Mouse (Mus musculus): ENCODE results near the gene Mbd5. TPM values are rescaled to one million over a fixed set of nuclear protein-coding genes. Genes with fewer than 3 reads are reported as not detected.

The Mbd5 gene
- polyA plus RNA-seq, 1 experiment from 2014 or later = 22.6 TPM

DNA sequence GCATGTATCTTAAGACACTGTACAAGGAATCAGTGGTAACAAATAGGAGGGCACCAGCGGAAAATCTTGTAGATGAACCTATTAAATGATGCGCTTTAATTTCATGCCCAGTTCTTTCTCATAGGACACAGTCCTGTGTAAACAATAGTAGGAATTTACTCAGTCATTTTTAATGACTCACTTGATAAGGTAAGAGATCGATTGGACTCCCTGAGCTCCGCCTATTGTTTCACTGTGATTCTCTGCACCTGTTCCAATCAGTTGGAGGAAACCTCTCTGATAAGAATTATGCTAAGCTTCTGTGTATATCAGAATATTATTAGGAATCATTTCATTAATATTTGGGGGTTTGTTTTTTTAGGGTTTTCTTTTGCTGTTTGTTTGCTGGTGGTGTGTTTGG, 100.7 kb downstream of the Mbd5 start:
- WGBS = 86% methylated on average over 4 of the region's 4 CpGs
- Histone ChIP-seq H3K4me1 (peaks cover 4% of the 10 kb centered on the region; the same call in 1 of the 2 replicates), H3K4me3 (no peak overlapping the region), H3K36me3 (no peaks in the 10 kb centered on the region), H3K27ac (no peak overlapping the region), H3K27me3 (ENCODE audit: insufficient read depth, poor library complexity, severe bottlenecking) (no peaks in the 10 kb centered on the region), H3K9me3 (no peaks in the 10 kb centered on the region)
- no peak for DNase-seq (ENCODE audit: low spot score)

DNA sequence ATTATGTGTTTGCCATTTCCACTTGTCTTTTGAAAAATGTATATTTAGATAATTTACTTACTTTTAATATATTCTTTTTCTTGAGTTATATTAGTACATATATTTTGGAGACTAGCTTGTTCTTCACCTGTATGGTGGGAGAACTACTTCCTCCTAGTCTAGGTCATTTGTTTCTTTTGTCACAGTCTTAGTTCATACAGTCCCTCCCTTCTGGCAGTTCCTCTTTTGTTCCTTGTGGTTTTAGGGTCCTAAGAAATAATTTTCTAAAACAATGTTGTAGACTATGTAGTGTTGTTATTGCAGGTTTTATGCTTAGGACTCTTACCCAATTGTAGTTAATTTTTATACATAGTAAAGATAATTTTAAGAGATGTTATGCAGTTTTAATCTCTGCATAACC, 118.6 kb downstream of the Mbd5 start:
- no peak for DNase-seq (ENCODE audit: low spot score)
- no peaks in the 10 kb centered on the region for H3K36me3 ChIP-seq
- H3K4me1 ChIP-seq = no peaks in the 10 kb centered on the region
- no peaks in the 10 kb centered on the region for H3K9me3 ChIP-seq
- no peak overlapping the region for H3K4me3 ChIP-seq
- H3K27me3 ChIP-seq (ENCODE audit: insufficient read depth, poor library complexity, severe bottlenecking) = no peaks in the 10 kb centered on the region
- no peak overlapping the region for H3K27ac ChIP-seq

DNA sequence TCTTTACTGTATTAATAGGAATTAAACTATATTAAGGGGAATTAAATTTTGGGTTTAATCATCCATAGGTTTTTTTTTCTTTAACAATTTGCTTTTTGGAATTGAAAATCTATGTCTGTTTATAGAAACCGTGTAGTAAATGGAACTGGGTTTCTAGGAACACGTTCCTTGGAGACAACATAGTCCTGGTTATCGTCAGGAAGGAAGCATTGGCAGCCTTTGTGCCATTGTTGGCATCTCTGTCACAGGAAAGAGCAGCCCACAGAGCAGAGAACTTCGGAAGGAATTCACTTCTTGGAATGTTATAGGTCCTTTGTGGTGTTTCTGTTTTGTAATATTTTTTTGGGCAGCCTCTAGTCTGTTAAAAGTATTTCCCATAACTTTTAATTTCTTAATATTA, 135.7 kb downstream of the Mbd5 start:
- H3K27ac ChIP-seq = no peak overlapping the region
- H3K4me3 ChIP-seq = no peak overlapping the region
- H3K27me3 ChIP-seq (ENCODE audit: insufficient read depth, poor library complexity, severe bottlenecking) = no peaks in the 10 kb centered on the region
- H3K4me1 ChIP-seq = no peaks in the 10 kb centered on the region
- H3K36me3 ChIP-seq = no peaks in the 10 kb centered on the region
- no peak for DNase-seq (ENCODE audit: low spot score)
- 46% methylated on average over 4 of the region's 4 CpGs for WGBS
- no peaks in the 10 kb centered on the region for H3K9me3 ChIP-seq

DNA sequence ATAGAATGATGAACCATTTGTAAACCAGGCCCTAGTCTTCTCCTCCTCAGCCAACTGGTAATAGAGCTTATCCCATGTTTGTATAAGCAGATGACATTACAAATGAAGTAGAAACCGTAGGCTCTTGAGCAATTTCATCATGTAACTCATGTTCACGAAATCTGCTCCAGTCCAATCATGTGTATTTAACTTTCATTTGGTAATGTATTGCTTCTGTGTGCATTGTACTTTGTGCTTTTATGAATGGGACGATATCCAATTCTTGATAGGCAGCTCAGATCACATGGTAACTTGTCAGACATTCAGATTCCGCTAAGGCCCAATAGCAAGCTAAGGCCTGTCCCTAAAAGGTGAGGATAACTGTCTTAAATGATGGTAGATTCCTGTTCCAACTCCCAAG, 141.5 kb downstream of the Mbd5 start:
- DNase-seq (ENCODE audit: low spot score) = no peak

DNA sequence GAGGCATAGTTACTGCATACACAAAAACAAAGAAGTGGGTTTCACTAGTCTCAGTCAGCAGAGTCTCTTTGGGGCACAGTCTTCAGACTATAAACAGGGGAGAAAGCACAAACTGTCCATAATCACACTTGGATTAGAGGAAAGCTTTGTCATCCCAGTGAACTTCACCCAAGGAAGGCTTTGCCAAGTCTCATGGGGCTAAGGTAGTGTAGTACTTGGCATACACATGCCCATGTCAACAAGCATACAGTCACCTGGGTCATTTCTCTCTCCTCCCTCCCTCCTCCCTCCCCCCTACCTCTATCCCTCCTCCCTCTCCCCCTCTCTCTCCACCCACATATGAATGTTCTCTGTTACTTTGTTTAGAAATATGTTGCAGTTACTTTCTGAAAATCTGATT, 147.5 kb downstream of the Mbd5 start:
- Histone ChIP-seq H3K27ac (no peak overlapping the region), H3K36me3 (peaks cover 6% of the 10 kb centered on the region; the same call in 1 of the 2 replicates), H3K4me3 (no peak overlapping the region), H3K9me3 (no peaks in the 10 kb centered on the region), H3K27me3 (ENCODE audit: insufficient read depth, poor library complexity, severe bottlenecking) (no peaks in the 10 kb centered on the region), H3K4me1 (no peaks in the 10 kb centered on the region)
- no peak for DNase-seq (ENCODE audit: low spot score)

More for the DNA sequence above, 141.5 kb downstream of the Mbd5 start:
- Histone ChIP-seq H3K27me3 (ENCODE audit: insufficient read depth, poor library complexity, severe bottlenecking) (no peaks in the 10 kb centered on the region), H3K27ac (no peak overlapping the region), H3K4me3 (no peak overlapping the region), H3K9me3 (no peaks in the 10 kb centered on the region), H3K36me3 (no peaks in the 10 kb centered on the region; the same call in 1 of the 2 replicates), H3K4me1 (no peaks in the 10 kb centered on the region)
- WGBS = 93% methylated on average over 4 of the region's 4 CpGs

DNA sequence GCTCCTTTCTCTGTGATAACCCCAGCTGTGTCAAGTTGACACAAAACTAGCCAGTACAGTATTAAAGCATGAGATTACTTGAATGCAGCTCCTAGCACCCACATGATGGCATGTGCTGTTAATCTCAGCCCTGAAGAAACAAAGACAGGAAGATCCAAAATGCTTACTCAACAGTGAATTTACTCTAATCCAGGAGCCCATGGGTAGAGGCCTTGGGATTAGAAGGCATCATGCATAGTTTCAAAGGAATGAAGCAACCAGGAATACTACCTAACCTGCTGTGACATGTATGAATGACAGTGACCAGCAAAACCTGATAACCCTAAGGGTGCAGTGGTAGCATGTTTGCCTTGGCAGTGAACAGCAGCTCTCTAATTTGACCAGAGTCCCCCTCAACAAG, 159.6 kb downstream of the Mbd5 start:
- no peak for DNase-seq (ENCODE audit: low spot score)
- Histone ChIP-seq H3K4me1 (no peaks in the 10 kb centered on the region), H3K4me3 (no peak overlapping the region), H3K9me3 (no peaks in the 10 kb centered on the region), H3K27ac (no peak overlapping the region), H3K27me3 (ENCODE audit: insufficient read depth, poor library complexity, severe bottlenecking) (no peaks in the 10 kb centered on the region), H3K36me3 (peaks cover 3% of the 10 kb centered on the region; the same call in 1 of the 2 replicates)

DNA sequence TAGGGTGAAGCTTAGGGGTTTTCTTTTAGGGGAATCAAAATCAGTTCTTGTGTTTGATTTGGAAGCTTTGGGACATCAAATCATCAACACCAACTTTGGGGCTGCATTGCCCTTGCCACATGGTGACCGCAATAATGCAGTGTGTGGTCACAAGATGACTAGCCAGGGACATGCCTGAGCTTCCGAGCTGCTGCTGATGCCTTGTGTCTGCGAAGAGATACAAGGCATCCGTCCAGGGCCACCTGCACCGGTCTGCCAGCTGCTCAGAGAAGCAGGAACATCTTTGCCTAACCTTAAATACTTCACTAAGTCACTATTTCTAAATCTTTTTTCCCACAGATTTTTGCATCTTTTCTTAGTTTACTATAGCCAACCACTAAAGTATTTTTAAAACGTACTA, 170.6 kb downstream of the Mbd5 start:
- H3K27ac ChIP-seq = no peak overlapping the region
- H3K36me3 ChIP-seq = no peaks in the 10 kb centered on the region
- no peaks in the 10 kb centered on the region for H3K4me1 ChIP-seq
- DNase-seq (ENCODE audit: low spot score) = no peak
- no peak overlapping the region for H3K4me3 ChIP-seq
- H3K27me3 ChIP-seq (ENCODE audit: insufficient read depth, poor library complexity, severe bottlenecking) = no peaks in the 10 kb centered on the region
- no peaks in the 10 kb centered on the region for H3K9me3 ChIP-seq
- WGBS = 90% methylated on average over 6 of the region's 6 CpGs

DNA sequence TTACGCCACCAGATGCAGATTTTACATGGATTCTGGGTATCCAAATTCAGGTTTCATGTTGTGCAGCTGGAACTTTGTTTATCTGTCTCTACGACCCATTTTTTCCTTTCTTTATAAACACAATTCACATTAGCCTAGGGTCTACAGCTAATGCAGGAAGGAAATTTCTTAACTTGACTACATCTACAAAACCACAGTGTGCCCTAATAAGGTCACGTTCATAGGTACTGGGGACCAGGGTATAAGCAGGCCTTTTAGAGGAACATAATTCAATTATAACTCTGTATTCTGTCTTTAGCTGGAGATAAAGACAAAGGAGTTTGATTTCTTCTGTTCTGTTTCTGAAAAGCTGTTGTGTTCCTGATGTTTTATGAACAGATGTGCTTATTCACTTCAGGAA, 172.3 kb downstream of the Mbd5 start:
- Histone ChIP-seq H3K4me1 (no peaks in the 10 kb centered on the region), H3K27me3 (ENCODE audit: insufficient read depth, poor library complexity, severe bottlenecking) (no peaks in the 10 kb centered on the region), H3K36me3 (no peaks in the 10 kb centered on the region), H3K4me3 (no peak overlapping the region), H3K9me3 (no peaks in the 10 kb centered on the region), H3K27ac (no peak overlapping the region)
- DNase-seq (ENCODE audit: low spot score) = no peak
- WGBS = 84% methylated on average over 3 of the region's 3 CpGs

DNA sequence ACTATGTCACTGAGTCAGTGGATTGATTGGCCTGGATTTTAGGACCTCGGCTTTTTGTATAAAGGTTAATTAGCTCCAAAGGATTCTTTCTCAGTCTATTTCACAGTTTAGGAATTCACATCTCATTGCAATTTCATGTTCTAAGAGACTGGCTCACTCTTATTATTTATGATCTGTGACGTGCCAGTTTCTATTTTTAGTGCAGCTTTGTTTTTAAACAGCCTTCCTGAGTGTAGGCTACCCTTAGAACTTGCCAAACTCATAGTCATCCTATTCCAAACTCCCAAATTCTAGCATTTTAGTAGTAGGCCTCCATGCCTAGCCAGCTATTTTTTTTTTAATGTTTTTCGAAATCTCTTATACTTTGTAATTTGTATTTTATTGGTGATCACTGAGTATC, 192.9 kb downstream of the Mbd5 start:
- Histone ChIP-seq H3K27ac (no peak overlapping the region), H3K9me3 (no peaks in the 10 kb centered on the region), H3K4me3 (no peak overlapping the region), H3K4me1 (no peaks in the 10 kb centered on the region), H3K27me3 (ENCODE audit: insufficient read depth, poor library complexity, severe bottlenecking) (no peaks in the 10 kb centered on the region), H3K36me3 (no peaks in the 10 kb centered on the region)
- no peak for DNase-seq (ENCODE audit: low spot score)
- 81% methylated on average over 3 of the region's 3 CpGs for WGBS

DNA sequence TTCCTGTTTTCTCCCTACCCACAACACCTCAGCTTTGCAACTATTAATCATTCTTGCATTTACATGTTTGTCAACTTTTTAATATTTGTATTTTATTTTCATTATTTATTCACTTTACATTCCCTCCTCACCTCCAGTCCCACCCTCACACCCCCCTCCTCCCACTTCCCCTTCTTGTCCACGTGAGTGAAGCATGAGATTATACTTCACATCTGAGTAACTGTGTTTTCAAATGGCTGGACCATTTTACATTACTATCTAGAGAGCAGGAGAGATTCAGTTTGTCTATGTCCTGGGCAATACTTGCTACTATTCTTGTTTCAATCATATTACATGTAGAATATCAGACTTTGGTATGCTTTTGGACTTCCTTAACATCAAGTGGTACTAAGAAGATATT, 204.3 kb downstream of the Mbd5 start:
- H3K36me3 ChIP-seq = no peaks in the 10 kb centered on the region
- 92% methylated on average over 1 of the region's 1 CpGs for WGBS
- no peaks in the 10 kb centered on the region for H3K9me3 ChIP-seq
- H3K27ac ChIP-seq = no peak overlapping the region
- no peaks in the 10 kb centered on the region for H3K4me1 ChIP-seq
- DNase-seq (ENCODE audit: low spot score) = no peak
- H3K27me3 ChIP-seq (ENCODE audit: insufficient read depth, poor library complexity, severe bottlenecking) = no peaks in the 10 kb centered on the region
- no peak overlapping the region for H3K4me3 ChIP-seq

DNA sequence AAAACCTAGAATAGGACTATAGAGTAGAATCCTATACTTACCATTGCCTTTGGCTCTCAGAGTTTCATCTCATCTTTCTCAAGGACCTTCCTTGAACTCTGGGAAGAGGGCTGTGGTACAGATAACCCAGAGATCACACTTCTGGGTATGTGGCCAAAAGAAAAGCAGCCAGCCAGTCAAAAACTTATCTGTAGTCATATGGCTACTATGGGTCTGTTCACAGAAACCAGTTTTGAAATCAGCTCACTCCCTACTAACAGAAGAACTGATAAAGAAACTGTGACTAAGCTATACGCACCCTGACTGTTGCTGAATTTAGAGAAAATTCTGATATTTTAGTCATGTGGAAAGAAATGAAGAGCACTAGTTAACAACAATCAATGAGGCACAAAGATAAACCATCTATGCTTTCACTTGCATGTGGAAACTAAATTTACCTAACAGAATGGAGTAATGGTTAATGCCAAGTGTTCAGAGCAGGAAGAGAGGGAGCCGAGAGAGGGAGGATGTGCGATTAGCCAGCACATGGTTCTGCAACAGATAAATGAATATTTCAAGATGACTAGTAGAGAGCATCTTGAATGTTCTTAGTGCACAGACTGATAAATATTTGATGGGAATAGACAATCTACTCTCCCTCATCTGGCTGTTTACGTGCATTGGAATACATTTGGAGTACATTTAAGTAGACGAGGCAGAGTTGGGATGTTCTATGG, 211.1 kb downstream of the Mbd5 start:
- no peaks in the 10 kb centered on the region for H3K4me1 ChIP-seq
- peaks cover 6% of the 10 kb centered on the region for H3K36me3 ChIP-seq
- no peaks in the 10 kb centered on the region for H3K9me3 ChIP-seq
- DNase-seq (ENCODE audit: low spot score) = no peak
- 83% methylated on average over 5 of the region's 5 CpGs for WGBS
- H3K4me3 ChIP-seq = no peak overlapping the region
- H3K27ac ChIP-seq = no peak overlapping the region
- H3K27me3 ChIP-seq (ENCODE audit: insufficient read depth, poor library complexity, severe bottlenecking) = no peaks in the 10 kb centered on the region

DNA sequence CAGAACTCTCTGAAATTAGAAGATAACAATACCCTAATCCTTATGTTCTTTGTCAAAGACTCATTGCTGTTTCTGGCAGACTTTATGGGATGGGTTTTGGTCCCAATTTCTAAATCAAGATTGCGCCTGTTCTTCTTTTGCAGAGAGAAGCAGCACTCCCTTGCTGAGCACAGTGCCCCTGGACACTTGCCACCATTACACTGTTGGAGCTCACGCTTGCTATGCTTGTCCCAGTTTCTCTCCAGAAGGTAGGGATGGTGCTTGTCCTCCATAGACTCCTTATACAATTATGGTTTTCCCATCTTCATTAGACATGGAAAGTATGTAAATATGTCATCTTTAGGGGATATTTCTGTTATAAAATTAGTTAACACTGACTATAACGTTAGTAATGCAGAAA, 220.5 kb downstream of the Mbd5 start:
- H3K4me1 ChIP-seq = no peaks in the 10 kb centered on the region
- no peaks in the 10 kb centered on the region for H3K36me3 ChIP-seq
- no peak overlapping the region for H3K4me3 ChIP-seq
- H3K27me3 ChIP-seq (ENCODE audit: insufficient read depth, poor library complexity, severe bottlenecking) = no peaks in the 10 kb centered on the region
- WGBS = 89% methylated on average over 3 of the region's 3 CpGs
- no peaks in the 10 kb centered on the region for H3K9me3 ChIP-seq
- no peak for DNase-seq (ENCODE audit: low spot score)
- no peak overlapping the region for H3K27ac ChIP-seq

DNA sequence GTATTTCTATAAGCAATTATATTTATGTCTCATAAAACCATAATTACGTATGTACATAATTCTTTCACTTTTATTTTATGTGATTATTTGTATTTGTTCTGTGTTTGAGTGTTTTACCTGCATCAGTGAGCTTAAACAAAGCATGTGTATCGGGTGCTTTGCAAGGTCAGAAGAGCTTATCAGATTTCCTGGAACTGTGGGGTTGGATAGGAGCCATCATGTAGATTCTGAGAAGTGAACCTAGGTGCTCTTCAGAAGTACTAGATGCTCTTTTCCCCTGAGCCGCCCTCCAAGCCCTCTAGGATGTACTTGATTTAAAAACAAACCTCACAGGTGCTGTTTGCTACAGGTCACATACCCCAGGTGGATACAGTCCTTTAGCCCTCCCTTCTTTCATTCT, 227.7 kb downstream of the Mbd5 start:
- Histone ChIP-seq H3K9me3 (no peaks in the 10 kb centered on the region), H3K4me1 (no peaks in the 10 kb centered on the region), H3K27me3 (ENCODE audit: insufficient read depth, poor library complexity, severe bottlenecking) (no peaks in the 10 kb centered on the region), H3K36me3 (no peaks in the 10 kb centered on the region), H3K4me3 (no peak overlapping the region), H3K27ac (no peak overlapping the region)
- no peak for DNase-seq (ENCODE audit: low spot score)
- WGBS = 86% methylated on average over 3 of the region's 3 CpGs

DNA sequence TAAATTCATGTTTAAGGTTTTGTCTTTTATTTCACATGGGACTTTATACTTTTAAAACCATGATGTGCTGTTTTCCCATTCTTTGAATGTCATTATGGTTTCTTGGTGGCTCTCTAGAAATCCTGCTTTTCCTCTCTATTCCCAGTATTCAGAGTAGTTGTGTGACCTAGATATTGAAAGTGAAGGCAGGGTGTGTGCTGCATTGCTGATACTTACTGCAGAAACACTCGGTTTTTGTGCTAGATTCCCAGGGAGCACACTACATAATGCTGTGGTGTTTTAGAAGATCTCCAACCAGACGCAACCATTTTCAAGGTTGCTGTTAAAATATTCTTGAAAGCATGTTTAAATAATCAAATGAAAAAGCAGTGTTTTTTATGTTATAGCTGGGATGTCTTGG, 241.7 kb downstream of the Mbd5 start:
- Histone ChIP-seq H3K9me3 (no peaks in the 10 kb centered on the region), H3K27ac (no peak overlapping the region), H3K4me1 (no peaks in the 10 kb centered on the region), H3K27me3 (ENCODE audit: insufficient read depth, poor library complexity, severe bottlenecking) (no peaks in the 10 kb centered on the region), H3K36me3 (no peaks in the 10 kb centered on the region), H3K4me3 (no peak overlapping the region)
- DNase-seq (ENCODE audit: low spot score) = no peak
- WGBS = 79% methylated on average over 2 of the region's 2 CpGs

Measured in heart, embryonic 10.5 days (tissue).